Mouse (Mus musculus) hindlimb bud, embryonic 11.5 days (tissue): Measurements from ENCODE around the gene Pelp1.

Experiments used
- DNase-seq: peaks from one replicate; pipeline ENCODE4 v3.0.0-alpha.2; 2012; ENCODE audit warnings: low read depth, low spot score; ENCODE audit errors: extremely low spot score

Pelp1 gene

DNA sequence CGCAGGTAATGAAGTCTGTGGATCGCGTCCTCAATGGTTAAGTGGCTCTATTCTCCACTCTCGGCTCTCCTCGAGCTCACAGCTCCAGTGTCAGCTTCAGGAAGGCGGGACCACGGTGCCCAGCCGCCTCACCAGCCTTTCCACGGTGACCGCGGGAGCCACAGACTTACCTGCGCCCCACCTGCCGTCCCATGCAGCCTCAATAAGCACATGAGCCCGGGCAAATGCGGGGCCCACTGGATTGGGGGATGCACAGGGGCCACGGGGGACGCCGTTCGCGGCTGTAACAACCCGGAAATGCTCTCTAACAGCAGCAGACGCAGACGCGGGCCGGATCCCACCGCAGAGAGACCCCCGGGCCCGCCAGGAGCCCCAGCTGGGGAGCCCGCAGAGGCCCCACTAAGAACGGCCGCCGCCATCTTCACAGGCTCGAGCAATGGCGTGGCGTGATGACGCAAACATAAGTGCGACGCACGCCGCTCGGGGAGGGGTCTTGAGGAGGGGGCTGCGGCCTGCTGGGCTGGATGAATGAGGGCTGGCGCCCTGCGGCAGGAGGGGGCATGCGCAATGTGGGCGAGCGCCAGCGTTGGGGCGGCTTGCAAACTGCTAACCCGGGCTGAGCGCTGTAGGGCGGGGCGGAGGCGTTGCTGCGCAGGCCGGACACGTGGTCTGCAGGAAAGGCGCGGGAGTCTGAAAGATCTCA lies at the start of gene Pelp1:
Pelp1 (minus strand) TSS at position 438 of the 703 bp plus-strand sequence.
- peak; percentile 83 for DNase-seq

- no peak for DNase-seq
Observed at GRCm38 (mm10) chr11:70458688-70459600, 49.1 kb upstream of the Pelp1 start, which contains the start of gene Zmynd15. TSS of gene Zmynd15 (plus strand) at chr11:70459433.

GRCm38 (mm10) chr11:70453261-70454044 lies 43.6 kb upstream of the Pelp1 start:
- DNase-seq, result no peak

DNA sequence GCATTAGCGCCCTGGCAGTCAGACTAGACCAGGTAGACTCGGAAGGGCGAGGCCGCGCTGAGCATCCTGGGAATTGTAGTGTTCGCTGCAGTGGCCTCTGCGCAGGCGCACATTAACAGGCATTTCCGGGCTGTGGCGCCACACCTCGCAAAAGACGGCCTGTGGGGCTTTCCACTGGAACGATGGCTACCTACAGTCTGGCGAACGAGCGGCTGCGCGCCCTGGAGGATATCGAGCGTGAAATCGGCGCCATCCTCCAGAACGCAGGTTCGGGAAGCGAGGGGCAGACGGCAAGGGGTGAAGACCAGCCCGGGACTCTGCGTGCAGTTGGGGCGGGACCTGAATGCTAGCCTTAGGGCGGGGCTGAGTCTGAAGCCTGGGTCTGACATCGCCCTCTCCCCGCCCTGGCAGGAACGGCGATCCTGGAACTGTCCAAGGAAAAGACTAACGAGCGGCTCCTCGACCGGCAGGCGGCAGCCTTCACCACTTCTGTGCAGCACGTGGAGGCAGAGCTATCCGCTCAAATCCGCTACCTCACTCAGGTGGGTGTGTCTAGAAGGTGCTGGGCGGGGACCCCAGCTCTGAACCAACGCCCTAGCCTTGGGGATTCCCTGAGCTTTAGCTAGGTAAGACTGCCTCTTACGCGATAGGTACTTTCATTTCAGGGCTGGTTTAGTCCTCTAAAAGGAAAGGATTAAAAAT lies 42.1 kb upstream of the Pelp1 start, which contains the start of gene Med11:
Med11 (plus strand) TSS at position 123 of the 702 bp plus-strand sequence.
- DNase-seq, result peak; percentile 81

DNA sequence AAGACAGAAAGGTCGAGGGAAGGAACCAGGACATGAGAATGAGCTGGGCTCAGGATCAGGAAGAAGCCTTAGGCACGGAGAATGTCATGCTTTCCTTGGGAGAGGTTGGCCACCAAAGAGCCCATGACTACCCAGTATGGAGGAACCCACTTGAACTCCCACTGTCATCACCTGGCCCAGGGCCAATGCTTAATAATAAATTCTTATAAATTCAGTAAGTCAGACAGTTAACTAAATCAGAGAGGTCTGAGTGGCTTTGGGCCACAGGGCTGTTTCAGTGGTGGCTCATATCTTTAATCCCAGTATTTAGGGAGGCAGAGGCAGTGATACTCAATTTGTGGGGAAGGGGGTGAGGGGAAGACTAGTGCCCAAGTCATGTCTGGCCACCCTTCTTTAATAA lies 41.1 kb upstream of the Pelp1 start:
- DNase-seq, result no peak

DNA sequence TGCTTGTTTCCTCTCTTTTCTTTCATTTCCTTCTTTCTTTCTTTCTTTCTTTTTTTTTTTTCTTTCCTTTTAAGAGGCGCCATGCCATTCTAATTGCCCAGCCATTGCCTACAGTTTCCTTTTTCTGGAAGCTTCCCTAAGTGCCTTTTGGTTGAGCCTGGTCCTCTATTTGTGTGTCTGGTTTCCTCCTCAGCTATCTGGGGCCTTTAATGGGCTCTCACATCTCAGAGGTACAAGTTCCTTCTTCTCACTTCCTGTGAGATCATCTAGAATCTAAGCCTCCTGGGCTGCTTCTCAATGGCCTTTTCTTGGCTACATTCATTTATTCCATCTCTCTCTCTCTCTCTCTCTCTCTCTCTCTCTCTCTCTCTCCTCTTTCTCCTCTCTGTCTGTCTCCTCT lies 37.5 kb upstream of the Pelp1 start:
- DNase-seq, result no peak

GRCm38 (mm10) chr11:70446756-70447155 lies 36.9 kb upstream of the Pelp1 start:
- no peak for DNase-seq

- no peak for DNase-seq
Observed at GRCm38 (mm10) chr11:70444667-70445066, 34.8 kb upstream of the Pelp1 start.

DNA sequence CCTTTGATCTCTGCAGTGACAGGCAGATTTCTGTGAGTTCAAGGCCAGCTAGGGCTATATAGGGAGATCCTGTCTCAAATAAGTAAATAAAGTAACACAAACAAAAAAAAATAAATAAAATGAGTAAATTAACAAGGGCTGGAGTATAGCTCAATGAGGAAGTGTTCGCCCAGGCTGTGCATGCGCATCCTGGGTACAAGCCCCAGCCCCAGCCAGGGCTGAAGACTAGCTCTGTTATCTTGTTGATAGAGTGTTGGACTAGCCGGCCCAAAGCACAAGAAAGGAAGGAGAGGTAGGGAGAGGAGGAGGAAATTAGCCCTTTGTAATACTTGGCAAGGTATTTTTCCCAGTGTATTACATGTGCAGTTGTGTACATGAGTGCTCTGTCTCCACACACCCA lies 34.1 kb upstream of the Pelp1 start:
- no peak for DNase-seq

- DNase-seq, result no peak
Observed at GRCm38 (mm10) chr11:70441882-70442281, 32.1 kb upstream of the Pelp1 start.

GRCm38 (mm10) chr11:70440637-70441036 lies 30.8 kb upstream of the Pelp1 start:
- DNase-seq, result no peak

GRCm38 (mm10) chr11:70438728-70439374 lies 29.0 kb upstream of the Pelp1 start:
- no peak for DNase-seq

DNA sequence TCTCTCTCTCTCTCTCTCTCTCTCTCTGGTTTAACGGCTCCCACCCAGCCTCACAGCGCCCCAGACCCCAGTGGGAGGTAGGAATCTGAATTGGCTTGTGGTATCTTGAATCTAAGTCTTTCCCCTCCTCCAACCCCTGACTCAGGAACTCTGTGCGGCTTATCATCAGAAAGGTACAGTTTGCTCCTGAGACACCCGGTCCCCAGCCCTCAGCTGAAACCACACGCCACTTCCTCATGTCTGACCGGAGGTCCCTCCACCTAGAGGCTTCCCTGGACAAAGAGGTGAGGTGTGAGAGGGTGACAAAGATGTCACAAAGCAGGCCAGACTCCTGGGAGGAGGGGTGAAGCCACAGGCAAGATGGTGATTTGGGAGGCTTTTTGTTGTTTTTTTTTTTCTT lies 27.6 kb upstream of the Pelp1 start:
- no peak for DNase-seq

GRCm38 (mm10) chr11:70435476-70435875 lies 25.6 kb upstream of the Pelp1 start:
- DNase-seq, result no peak

DNA sequence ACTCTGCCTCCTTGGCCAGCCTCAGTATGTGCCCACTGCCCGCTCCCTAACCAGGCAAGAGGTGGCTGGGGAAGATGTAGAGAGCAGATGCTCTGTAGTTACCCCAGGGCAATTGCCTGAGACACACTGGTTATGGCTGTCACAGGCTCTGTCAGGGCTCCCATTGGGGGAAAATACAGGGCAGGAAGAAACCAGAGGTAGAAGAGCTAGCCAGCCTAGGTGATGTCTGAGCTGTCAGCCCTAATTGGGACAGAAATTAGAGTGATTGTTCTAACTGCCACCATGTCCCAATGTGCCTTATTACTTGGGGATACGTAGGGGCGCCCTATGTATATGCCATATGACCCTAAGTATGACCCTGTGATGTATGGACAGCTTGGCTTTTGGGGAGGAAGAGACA lies 24.1 kb upstream of the Pelp1 start:
- no peak for DNase-seq

DNA sequence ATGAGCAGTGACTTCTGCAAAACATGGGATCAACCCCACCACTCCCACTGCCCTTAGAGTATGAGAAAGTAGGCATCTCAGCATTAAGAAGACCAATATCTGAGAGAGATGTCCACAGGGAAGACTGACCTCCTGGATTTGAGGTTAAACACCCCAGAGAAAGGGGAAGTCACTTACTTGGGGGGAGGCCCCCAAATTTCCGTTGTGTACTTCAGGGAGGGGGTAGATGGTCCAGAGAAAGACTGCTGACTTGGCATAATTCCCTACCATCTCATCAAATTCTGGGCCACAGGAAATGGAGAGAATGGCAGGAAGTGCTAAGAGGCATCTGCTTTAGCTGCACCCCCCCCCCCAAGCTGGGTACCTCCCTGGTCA lies 23.7 kb upstream of the Pelp1 start:
- DNase-seq, result no peak

- no peak for DNase-seq
Observed at GRCm38 (mm10) chr11:70432895-70433568, 23.2 kb upstream of the Pelp1 start.

- peak; percentile 73 for DNase-seq
Observed at GRCm38 (mm10) chr11:70432048-70432894, 22.4 kb upstream of the Pelp1 start, which contains the start of gene Arrb2. TSS of gene Arrb2 (plus strand) at chr11:70432635.

DNA sequence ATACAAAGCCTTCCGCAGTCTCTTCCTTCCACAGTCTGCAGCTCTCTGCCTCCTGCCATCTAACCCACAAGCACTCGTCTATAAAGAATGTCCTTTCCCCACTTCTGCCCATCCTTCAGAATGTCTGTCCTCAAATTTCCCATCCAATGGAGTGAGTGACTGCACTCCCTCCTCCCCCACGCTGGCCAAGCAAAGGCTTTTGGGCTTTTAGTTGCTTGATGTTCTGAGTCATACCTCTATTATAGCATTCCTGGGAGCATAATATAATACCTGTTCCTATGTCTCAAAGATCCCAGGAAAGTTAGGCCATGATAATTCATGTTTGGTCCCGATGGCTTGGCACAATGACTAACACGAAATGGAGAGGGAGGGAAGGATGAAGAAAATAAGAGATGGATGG lies 21.7 kb upstream of the Pelp1 start:
- DNase-seq, result no peak
